Mouse (Mus musculus): ENCODE data around the gene Mrpl4.

The Mrpl4 gene

DNA sequence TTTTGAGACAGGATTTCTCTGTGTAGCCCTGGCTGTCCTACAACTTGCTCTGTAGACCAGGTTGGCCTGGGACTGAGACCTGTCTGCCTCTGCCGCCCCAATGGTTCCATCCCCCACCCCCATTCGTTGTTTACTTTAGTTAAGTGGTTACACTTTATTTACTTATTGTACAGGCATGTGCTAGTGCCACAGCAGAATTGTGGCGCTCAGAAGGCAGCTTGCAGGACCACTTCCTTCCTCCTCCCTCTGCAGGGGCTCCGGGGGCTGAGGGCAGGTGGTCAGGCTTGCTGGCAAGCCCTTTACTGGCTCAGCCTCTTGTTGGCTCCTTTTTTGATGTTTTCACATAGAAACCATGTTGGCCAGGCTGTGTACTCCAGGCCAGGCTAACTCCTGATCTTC lies 14.6 kb downstream of the Mrpl4 start:
- no peak for DNase-seq (ENCODE audit: low spot score)

DNA sequence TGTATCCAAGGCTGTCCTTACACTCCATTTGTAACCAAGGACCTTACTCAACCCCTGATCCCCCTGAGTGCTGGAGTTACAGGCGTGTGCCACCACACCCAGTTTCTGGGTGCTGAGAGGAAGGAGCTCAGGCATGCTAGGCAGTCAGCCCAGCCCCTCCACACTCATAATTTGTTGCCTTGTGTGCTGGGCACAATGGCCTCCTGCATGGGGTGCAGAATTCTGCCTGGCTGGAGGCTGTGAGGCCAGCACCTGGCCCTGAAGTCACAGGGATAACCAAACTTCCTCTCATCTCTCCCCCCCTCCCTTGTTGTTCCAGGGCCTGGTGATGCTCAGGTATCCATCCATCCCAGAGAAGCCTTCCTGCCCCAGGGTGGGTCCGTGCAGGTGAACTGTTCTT lies 16.1 kb downstream of the Mrpl4 start:
- DNase-seq (ENCODE audit: low spot score), result no peak

DNA sequence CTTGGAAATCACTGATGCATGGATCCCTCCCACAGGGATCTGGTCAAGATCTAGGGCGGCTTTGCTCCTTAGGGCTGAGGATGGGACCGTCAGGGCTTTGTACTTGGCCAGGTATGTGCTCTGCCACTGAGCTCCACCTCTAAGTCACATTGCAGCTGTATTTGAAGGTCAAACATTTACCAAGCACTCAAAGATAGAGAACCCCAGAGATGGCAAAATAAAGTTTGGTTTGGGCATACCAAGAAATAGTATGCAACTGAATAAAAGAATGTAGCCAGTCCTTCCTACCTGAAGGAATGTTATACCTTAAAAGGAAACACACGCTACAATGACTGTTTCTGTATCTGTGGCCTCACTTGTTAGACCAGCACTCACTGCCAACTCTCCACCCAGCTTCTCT lies 18.8 kb downstream of the Mrpl4 start:
- DNase-seq (ENCODE audit: low spot score), result no peak

DNA sequence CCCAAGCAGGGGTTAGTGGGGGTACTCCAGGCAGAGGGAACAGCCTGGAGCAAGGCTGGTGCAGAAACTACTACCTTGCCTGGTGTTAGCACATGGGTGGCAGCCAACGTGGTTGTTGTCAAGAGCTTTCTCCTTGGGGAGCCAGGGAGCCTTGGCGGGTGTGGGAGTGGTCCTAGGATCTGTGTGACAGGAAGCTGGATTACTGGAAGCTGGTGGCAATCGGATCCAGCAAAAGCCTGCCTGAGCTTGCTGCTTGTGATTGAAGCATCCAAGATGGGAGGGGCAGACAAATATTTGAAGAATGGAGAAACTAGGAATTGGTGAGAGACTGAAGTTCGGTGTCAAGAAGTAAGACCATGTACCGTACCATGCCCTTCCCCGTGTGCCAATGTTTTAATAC lies 19.8 kb downstream of the Mrpl4 start:
- no peak for DNase-seq (ENCODE audit: low spot score)

DNA sequence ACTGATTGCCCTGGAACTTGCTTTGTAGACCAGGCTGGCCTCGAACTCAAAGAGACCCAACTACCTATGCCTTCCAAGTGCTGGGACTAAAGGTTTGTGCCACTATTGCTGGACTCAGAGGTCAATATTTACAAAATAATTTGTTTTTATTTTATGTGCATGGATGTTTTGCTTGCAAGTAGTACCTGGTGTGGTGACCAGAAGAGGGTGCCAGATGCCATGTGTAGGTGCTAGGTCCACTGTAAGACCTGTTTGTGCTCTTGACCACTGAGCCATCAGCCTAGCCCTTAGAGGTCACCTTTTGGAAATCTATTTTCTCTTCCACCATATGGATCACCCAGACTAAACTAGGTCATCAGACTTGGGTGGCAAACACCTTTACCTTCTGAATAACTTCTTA lies 20.2 kb downstream of the Mrpl4 start:
- DNase-seq (ENCODE audit: low spot score), result no peak

DNA sequence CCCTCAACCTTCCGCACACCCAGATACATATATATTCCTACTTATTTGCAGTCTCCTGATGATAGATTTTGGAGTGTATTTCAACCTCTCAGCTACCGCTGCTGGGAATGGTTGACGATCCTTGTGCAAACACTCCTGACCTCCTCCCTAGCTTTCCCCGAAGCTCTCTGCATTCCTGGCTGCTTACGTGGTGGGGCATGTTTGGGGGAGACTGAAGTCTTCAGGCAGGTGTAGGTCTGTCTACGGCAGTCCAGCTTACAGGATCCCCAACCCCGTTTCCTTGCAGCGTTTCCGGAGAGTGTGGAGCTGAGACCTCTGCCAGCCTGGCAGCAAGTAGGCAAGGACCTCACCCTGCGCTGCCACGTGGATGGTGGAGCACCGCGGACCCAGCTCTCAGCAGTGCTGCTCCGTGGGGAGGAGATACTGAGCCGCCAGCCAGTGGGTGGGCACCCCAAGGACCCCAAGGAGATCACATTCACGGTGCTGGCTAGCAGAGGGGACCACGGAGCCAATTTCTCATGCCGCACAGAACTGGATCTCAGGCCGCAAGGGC lies 22.8 kb downstream of the Mrpl4 start:
- no peak for DNase-seq (ENCODE audit: low spot score)

DNA sequence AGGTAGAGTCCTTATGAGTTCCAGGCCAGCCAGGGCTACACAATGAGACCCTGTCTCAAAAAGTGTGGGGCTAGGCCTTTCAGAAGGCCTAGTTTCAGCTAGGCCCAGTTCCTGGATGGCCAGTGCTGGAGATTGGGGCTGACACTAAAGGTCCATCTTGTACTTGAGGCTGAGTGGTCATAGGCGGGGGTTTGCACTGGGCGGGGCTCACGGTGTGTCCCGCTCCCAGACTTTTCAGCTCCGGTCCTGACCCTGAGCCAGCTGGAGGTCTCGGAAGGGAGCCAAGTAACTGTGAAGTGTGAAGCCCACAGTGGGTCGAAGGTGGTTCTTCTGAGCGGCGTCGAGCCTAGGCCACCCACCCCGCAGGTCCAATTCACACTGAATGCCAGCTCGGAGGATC lies 24.3 kb downstream of the Mrpl4 start:
- no peak for DNase-seq (ENCODE audit: low spot score)

DNA sequence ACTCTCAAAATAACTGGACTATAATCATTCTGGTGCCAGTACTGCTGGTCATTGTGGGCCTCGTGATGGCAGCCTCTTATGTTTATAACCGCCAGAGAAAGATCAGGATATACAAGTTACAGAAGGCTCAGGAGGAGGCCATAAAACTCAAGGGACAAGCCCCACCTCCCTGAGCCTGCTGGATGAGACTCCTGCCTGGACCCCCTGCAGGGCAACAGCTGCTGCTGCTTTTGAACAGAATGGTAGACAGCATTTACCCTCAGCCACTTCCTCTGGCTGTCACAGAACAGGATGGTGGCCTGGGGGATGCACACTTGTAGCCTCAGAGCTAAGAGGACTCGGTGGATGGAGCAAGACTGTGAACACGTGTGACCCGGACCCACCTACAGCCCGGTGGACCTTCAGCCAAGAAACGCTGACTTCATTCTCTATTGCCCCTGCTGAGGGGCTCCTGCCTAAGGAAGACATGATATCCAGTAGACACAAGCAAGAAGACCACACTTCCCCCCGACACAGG lies 25.3 kb downstream of the Mrpl4 start:
- DNase-seq (ENCODE audit: low spot score), result no peak

DNA sequence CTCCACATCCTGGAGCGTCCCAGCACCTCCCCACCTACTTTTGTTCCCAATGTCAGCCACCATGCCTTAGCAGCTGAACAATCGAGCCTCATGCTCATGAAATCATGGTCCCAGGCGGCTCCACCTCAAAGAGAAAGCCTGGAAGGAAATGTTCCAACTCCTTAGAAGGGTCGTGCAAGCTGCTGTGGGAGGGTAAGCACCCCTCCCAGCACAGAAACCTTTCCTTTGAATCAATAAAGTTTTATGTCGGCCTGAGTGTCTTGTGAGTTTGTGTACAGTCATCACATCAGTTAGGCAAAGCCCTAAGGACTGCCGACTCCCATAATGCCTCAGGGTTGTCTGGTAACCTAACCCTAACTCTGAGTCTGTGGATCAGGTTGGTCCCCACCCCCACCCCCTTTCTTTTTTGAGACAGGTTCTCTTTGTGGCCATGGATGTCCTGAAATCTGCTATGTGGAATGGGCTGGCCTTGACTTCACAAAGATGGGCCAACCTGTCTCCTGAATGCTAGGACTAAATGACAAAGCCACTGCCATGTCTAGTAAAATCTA lies 26.1 kb downstream of the Mrpl4 start:
- DNase-seq (ENCODE audit: low spot score), result no peak

DNA sequence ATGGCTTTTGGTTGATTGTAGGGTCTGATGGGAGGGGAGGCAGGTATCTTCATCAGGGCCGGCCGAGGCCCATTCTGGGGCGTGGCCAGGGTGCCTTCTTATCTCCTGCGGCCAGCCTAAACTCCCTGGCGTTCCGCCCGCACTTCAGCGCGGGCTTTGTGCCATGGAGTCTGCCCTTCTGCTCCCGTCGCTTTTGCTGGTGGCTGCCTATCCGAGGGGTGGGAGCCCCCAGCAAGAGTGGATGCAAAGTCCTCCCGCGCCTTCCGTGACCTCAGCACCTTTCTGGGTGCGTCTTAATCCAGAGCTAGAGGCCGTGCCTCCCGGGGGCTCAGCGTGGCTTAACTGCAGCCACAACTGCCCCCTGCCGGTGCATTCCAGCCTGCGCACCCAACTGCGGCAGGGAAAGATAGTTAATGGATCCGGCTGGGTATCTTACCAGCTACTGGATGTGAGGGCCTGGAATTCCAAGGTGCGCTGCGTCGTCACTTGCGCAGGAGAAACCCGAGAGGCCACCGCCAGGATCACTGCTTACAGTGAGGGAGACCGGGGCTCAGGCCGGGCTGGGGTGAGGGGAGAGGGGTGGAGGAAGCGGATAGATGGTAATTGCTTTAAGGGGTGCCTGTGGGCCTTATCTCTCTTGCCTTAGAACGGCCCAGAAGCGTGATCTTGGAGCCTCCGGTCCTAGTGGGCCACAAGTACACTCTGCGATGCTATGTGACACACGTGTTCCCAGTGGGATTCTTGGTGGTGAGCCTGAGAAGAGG lies 26.9 kb downstream of the Mrpl4 start, which contains the start of gene Icam4:
TSS of gene Icam4 (plus strand) at position 83 of the 764 bp plus-strand sequence.
- DNase-seq (ENCODE audit: low spot score), result peak; percentile 64

DNA sequence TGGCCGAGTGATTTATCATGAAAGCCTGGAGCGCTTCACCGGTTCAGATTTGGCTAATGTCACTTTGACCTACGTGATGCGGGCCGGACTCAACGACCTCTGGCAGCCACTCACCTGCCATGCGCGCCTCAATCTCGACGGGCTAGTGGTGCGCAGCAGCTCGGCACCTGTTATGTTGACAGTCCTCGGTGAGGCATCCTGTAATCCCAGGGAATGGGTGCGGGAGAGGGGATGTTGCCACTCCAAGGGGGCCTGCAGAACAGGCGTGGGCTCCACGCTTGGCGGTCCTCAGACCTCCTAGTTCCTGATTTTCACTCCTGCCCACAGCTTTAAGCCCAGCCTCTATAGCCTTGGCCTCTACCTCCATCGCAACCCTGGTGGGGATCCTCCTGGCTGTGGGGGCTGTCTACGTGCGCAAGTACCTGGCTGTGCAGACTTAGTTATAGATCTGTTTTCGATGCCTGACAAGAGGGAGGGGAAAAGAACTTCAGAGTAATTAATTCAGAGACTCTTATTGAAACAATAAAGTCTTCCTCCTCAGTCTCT lies 27.6 kb downstream of the Mrpl4 start:
- no peak for DNase-seq (ENCODE audit: low spot score)

DNA sequence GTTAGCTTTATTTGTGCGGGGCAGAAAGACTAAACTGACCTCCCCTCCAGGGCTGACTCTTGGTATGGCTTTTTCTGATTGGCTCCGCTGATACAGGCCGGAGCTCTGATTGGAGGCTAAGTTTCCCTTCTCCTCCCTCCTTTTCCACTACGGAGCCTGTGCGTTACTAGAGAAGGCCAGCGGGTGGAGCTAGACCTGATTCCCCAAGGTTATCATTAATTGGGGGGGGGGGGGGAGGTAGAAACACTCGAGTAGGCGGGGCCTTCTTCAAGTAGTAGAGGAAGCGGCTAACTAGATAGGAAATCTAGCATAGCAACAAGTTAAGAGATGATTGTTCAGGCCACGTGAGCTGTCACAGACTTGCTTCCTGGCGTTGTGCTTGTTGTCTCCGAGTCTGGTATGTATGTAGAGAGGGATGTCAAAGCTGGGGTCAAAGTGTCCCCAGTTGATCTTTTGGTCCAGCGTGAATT lies 28.3 kb downstream of the Mrpl4 start:
- DNase-seq (ENCODE audit: low spot score), result peak; percentile 47

DNA sequence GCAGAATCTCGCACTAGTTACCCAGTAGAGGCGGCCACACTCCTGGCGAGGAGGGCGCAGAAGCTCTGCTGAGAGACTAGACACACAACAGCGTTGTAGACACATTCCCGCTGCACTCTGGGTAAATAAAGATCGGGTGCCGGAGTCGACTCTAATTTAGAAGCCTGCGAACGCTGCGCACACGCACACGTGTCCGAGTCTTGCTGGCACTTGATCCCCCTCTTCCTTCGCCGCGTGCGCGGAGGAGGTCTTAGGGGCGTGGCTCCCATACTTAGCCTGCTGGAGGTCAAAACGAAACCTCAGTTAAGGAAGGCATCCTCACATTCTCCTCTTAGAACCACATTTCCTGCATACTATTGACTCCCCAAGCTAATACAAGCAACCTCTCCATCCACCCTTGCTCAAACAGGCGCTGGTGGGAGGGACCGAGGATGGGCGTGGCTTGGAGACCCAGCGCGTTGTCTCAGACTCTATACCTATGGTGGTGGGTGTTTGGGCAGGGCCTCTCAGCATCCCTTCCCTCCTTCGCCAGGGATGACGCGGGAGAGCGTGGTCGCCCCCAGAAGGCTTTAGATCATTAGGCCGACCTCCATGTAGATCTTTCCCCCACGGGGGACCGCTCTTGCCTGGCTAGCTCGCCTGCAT lies 28.8 kb downstream of the Mrpl4 start:
- DNase-seq (ENCODE audit: low spot score), result no peak

DNA sequence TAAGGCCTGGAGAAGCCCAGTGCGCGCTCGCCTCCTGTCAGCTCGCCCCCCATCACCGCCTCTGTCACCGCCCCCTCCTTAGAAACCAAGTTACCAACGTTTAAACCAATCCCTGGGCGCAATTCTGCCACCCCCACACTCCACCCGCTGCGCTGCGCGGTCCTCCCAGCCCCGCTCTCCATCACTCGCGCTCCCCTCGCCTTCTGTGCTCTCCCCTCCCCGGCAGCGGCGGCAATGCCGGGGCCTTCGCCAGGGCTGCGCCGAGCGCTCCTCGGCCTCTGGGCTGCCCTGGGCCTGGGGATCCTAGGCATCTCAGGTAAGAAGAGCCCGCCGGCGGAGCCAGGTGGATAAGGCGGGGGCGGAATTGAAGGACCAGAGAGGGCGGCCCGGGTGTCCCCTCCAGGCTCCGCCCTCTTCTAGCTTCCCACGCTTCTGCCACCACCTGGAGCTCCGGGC lies 29.4 kb downstream of the Mrpl4 start, which contains the start of gene Icam5:
TSS of gene Icam5 (plus strand) at position 178 of the 456 bp plus-strand sequence.
- no peak for DNase-seq (ENCODE audit: low spot score)

DNA sequence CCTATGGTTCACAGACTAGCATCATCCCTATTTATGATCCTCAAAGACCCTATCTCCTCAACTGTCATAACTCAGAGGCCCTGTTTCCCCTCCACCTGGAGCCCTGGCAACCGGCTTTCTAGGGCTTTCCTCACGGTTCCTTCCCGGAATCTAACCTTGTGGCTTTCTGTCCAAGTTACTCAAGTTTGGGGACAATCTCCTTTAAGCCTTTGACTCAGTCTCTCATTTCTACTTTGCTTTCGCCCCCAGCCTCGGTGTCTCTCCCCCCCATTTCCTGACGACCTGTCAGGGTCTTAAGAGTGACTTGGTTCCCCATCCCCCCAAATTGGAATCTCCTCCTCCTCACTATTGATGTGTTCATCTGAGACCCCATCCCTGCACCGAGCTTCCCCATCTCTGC lies 30.0 kb downstream of the Mrpl4 start:
- DNase-seq (ENCODE audit: low spot score), result no peak

DNA sequence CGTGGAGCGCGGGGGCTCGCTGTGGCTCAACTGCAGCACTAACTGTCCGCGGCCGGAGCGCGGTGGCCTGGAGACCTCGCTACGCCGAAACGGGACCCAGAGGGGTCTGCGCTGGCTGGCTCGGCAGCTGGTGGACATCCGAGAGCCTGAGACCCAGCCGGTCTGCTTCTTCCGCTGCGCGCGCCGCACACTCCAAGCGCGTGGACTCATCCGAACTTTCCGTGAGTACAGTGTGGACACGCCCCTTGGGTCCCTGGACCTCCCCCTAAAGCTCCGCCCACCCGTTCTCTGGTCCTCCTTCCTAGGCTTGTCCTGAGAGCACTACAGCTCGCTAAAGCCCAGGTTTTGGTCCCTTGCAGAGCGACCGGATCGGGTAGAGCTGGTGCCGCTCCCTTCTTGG lies 30.6 kb downstream of the Mrpl4 start:
- DNase-seq (ENCODE audit: low spot score), result peak; percentile 48

DNA sequence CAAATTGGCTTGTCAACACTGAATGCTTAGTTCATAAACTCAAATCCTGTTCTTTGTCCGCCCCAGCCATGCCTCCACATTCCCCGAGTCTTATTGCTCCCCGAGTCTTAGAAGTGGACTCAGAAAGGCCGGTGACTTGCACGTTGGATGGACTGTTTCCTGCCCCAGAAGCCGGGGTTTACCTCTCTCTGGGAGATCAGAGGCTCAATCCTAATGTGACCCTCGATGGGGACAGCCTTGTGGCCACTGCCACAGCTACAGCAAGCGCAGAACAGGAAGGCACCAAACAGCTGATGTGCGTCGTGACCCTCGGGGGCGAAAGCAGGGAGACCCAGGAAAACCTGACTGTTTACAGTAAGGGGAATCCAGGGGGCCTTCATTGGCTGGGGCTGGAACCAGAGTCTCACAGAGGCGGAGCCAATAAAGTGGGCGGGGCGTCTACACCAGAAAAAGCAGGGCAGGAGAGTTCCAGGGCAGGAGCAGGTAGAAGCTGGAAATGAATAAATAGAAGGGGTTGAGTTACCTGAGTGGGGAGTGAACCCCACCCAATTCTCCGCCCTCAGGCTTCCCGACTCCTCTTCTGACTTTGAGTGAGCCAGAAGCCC lies 32.0 kb downstream of the Mrpl4 start:
- no peak for DNase-seq (ENCODE audit: low spot score)

DNA sequence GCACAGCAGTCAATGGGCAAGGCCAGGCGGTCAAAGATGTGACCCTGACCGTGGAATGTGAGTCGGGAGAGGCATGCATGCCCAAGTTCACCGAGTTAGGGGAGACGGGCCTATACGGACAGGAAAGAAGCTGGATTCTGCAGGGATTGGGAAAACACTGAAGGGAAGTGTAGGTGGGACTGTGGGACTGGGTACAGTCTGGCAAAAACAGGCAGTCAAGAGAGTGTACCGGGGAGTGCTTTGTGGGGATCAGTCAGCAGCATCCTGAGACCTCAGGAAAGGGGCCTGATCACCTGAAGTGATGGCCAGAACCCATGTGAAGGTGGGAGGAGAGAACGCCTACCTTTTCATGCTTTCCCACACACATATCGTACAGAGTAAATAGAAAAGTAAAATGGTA lies 33.0 kb downstream of the Mrpl4 start:
- DNase-seq (ENCODE audit: low spot score), result no peak

DNA sequence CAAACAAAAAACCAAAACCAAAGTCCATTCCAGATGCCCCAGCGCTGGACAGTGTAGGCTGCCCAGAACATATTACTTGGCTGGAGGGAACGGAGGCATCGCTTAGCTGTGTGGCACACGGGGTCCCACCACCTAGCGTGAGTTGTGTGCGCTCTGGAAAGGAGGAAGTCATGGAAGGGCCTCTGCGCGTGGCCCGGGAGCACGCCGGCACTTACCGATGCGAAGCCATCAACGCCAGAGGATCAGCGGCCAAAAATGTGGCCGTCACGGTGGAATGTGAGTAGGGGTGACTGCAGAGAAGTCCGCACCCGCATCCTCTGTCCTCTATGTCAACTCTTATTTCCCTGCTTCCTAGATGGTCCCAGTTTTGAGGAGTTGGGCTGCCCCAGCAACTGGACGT lies 33.6 kb downstream of the Mrpl4 start:
- DNase-seq (ENCODE audit: low spot score), result no peak

DNA sequence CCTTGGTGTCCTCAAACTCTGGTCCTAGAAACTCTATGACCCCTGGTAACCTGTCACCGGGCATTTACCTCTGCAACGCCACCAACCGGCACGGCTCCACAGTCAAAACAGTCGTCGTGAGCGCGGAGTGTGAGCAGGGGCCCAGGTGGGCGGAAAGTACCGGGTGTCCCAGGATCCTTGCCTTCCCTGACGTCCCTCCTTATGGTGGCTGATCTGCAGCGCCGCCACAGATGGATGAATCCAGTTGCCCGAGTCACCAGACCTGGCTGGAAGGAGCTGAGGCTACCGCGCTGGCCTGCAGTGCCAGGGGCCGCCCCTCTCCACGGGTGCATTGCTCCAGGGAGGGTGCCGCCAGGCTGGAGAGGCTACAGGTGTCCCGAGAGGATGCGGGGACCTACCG lies 34.1 kb downstream of the Mrpl4 start:
- no peak for DNase-seq (ENCODE audit: low spot score)

DNA sequence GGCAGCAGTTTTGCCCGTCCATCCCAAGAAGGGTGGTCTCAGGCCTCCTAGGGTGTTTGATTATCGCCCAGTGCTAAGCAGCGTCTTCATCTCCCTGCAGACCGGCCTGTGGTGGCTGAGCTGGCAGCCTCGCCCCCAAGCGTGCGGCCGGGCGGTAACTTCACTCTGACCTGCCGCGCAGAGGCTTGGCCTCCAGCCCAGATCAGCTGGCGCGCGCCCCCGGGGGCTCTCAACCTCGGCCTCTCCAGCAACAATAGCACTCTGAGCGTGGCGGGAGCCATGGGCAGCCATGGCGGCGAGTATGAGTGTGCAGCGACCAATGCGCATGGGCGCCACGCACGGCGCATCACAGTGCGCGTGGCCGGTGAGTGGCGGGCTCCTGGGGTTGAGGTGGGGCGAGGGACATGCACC lies 34.9 kb downstream of the Mrpl4 start:
- DNase-seq (ENCODE audit: low spot score), result no peak

DNA sequence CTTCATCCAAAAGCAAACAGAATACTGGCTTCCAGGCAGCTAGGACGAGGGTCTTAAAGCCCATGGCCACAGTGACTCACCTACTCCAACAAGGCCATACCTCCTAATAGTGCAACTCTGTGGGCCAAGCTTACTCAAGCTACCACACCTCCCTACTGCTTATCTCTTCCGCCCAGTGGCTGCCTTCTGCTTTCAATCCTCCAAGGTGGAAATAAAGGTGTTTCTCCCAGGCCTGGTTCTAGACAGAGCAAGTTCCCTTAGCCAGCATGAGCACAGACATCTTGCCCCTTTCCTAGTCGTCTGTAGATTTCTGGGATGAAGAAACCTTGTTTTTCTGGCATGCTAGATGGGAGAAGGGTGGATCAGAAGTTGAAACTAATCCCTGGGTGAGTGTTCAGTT lies 37.2 kb downstream of the Mrpl4 start:
- no peak for DNase-seq (ENCODE audit: low spot score)

Measured in ovary, postnatal 10 days (tissue).